Comparison of ENCODE assay signal across 9 mouse cellular contexts in genomic region chr7:46218415-46218814, GRCm38 (mm10). TPM values are rescaled to one million over a fixed set of nuclear protein-coding genes. Genes with fewer than 3 reads are reported as not detected.
DNase-seq lines count a peak whose midpoint lies in the region; ATAC-seq lines count a peak whose summit lies in the region.
"Had no signal": no experiment of that assay in that cellular context is flagged by ENCODE, and none has a peak within 500 bp of the region (broad histone marks: within the 10 kb centered on the region; RNA-seq: fewer than 3 reads in every experiment).

No protein-coding gene starts in this region.

- H3K27me3 ChIP-seq in lung, embryonic 15.5 days, result peaks cover 7% of the 10 kb centered on the region; the same call in 1 of the 2 replicates
- no peaks in the 10 kb centered on the region for H3K27me3 ChIP-seq in stomach, embryonic 14.5 days (ENCODE audit: control insufficient read depth, insufficient read depth, low read length)

- no peak overlapping the region for H3K27ac ChIP-seq in lung, embryonic 15.5 days
- H3K27ac ChIP-seq in stomach, embryonic 14.5 days (ENCODE audit: low read length), result no peak overlapping the region

- H3K4me3 ChIP-seq in lung, embryonic 15.5 days, result no peak overlapping the region
- no peak overlapping the region for H3K4me3 ChIP-seq in stomach, embryonic 14.5 days (ENCODE audit: low read depth, low read length)

- H3K4me2 ChIP-seq in lung, embryonic 15.5 days, result no peak overlapping the region
- no peak overlapping the region for H3K4me2 ChIP-seq in stomach, embryonic 14.5 days (replicated peaks; ENCODE audit: low read depth, low read length)

- H3K4me1 ChIP-seq in lung, embryonic 15.5 days, result no peaks in the 10 kb centered on the region
- peaks cover 6% of the 10 kb centered on the region; the same call in 1 of the 2 replicates for H3K4me1 ChIP-seq in stomach, embryonic 14.5 days (ENCODE audit: control insufficient read depth, insufficient read depth, low read length)

- no peak overlapping the region for H3K9ac ChIP-seq in lung, embryonic 15.5 days
- no peak overlapping the region for H3K9ac ChIP-seq in stomach, embryonic 14.5 days (replicated peaks; ENCODE audit: low read depth, low read length)

- no peak for DNase-seq in lung, postnatal 4 days
- peak; percentile 60 to 71 for DNase-seq in kidney, postnatal 4 days
- no peak for DNase-seq in left cerebral cortex, adult 11 months (ENCODE audit: low spot score)
- DNase-seq in gastrocnemius, postnatal 10 days, result no peak
- DNase-seq in MN1 (ENCODE audit: low spot score), result no peak

- no peaks in the 10 kb centered on the region for H3K36me3 ChIP-seq in lung, embryonic 15.5 days
- H3K36me3 ChIP-seq in stomach, embryonic 14.5 days (ENCODE audit: control insufficient read depth, insufficient read depth, low read length), result no peaks in the 10 kb centered on the region

- H3K9me3 ChIP-seq in lung, embryonic 15.5 days, result no peaks in the 10 kb centered on the region
- no peaks in the 10 kb centered on the region for H3K9me3 ChIP-seq in stomach, embryonic 14.5 days (ENCODE audit: control insufficient read depth, low read depth, low read length)

- 13% methylated on average over 11 of the region's 11 CpGs for WGBS in lung, embryonic 15.5 days
- WGBS in stomach, embryonic 14.5 days, result 14% methylated on average over 11 of the region's 11 CpGs

- ATAC-seq in lung, embryonic 15.5 days (ENCODE audit: borderline replicate concordance, extremely low read depth, low FRiP score, low TSS enrichment), result 0 out of 2 replicates have a peak, but pooled peaks have one; percentile 37
- peak; percentile 69 for ATAC-seq in erythroblast, adult 5-6 weeks (replicated peaks; ENCODE audit: low FRiP score, poor library complexity, severe bottlenecking)
- peak; percentile 83 for ATAC-seq in stomach, embryonic 14.5 days (ENCODE audit: insufficient number of reproducible peaks, insufficient read depth, low FRiP score, low read depth)

RNA-seq across cellular contexts. Expression of gene Ush1c, which starts 19.9 kb away (rescaled TPM):
- polyA plus RNA-seq in lung, embryonic 15.5 days (2015; fragmentation: Nextera tagmentation; extraction: Ambion mirVana), result 0.35 and 0.39 TPM in 2 replicates
- total RNA-seq in erythroblast, adult 5-6 weeks (2015; ENCODE audit: low replicate concordance), result not detected in 2 replicates
- not detected in 2 replicates for total RNA-seq in erythroblast, adult 5-6 weeks (2017; ENCODE audit: low replicate concordance)
- polyA plus RNA-seq in stomach, embryonic 14.5 days (2014; fragmentation: Nextera tagmentation; extraction: Ambion mirVana), result 2.5 TPM in 2 replicates
- total RNA-seq in gastrocnemius, postnatal 10 days (2021), result 1 to 10 TPM; 1.1 to 2.0 TPM
- total RNA-seq: liver, adult 2 months had no signal
- polyA plus RNA-seq: liver, adult 2 months had no signal

RNA-seq across cellular contexts. Expression of gene Otog, which starts 22.4 kb away (rescaled TPM):
- 0.04 TPM in 1 of 2 replicates, not detected in the other for polyA plus RNA-seq in lung, embryonic 15.5 days (2015; fragmentation: Nextera tagmentation; extraction: Ambion mirVana)
- total RNA-seq in erythroblast, adult 5-6 weeks (2015; ENCODE audit: low replicate concordance), result not detected in 2 replicates
- total RNA-seq in erythroblast, adult 5-6 weeks (2017; ENCODE audit: low replicate concordance), result not detected in 2 replicates
- polyA plus RNA-seq in stomach, embryonic 14.5 days (2014; fragmentation: Nextera tagmentation; extraction: Ambion mirVana), result 0.08 TPM in 1 of 2 replicates, not detected in the other
- under 1 TPM; 0.27 to 0.31 TPM for total RNA-seq in gastrocnemius, postnatal 10 days (2021)
- total RNA-seq: liver, adult 2 months had no signal
- polyA plus RNA-seq: liver, adult 2 months had no signal

RNA-seq across cellular contexts. Expression of gene Abcc8, which starts 38.6 kb away (rescaled TPM):
- 1.6 and 3.0 TPM in 2 replicates for polyA plus RNA-seq in lung, embryonic 15.5 days (2015; fragmentation: Nextera tagmentation; extraction: Ambion mirVana)
- not detected in 2 replicates for total RNA-seq in erythroblast, adult 5-6 weeks (2015; ENCODE audit: low replicate concordance)
- not detected in 2 replicates for total RNA-seq in erythroblast, adult 5-6 weeks (2017; ENCODE audit: low replicate concordance)
- 7.0 and 10.8 TPM in 2 replicates for polyA plus RNA-seq in stomach, embryonic 14.5 days (2014; fragmentation: Nextera tagmentation; extraction: Ambion mirVana)
- total RNA-seq in gastrocnemius, postnatal 10 days (2021), result 1 to 10 TPM; 2.5 to 2.8 TPM
- total RNA-seq: liver, adult 2 months had no signal
- polyA plus RNA-seq: liver, adult 2 months had no signal

Comparison
In these comparisons a context has a peak if more than half of its experiments do, and no peak if none do; other contexts are left out.
1. DNase-seq: peak in kidney, postnatal 4 days (2 of 2); none in lung, postnatal 4 days (0 of 2), left cerebral cortex, adult 11 months (single experiment), gastrocnemius, postnatal 10 days (single experiment) and MN1 (single experiment).
2. Peak in every context shown above with its lines, with median percentiles within 50 percentile points of each other: ATAC-seq.